Mouse (Mus musculus) E14TG2a.4 (cell line): ENCODE measurements around the gene Hexim2.

Source experiments
- CTCF ChIP-seq: conservative IDR thresholded peaks from 2 replicates; pipeline ENCODE4 v1.5.1; 2014; ENCODE audit warnings: low read length
- NANOG ChIP-seq: IDR thresholded peaks from 2 replicates; pipeline ENCODE4 v1.6.1; 2014; ENCODE audit warnings: borderline replicate concordance, low read length, mixed read lengths
- POU5F1 ChIP-seq: IDR thresholded peaks from 2 replicates; pipeline ENCODE4 v1.6.1; 2014; ENCODE audit warnings: low read length, borderline replicate concordance

GRCm38 (mm10) chr11:103146386-103146785, 14.2 kb downstream of the Hexim2 start:
- TF ChIP-seq CTCF (no peak), POU5F1 (no peak), NANOG (no peak)
